24 mouse cellular contexts compared by ENCODE assay signal in the genomic region with DNA sequence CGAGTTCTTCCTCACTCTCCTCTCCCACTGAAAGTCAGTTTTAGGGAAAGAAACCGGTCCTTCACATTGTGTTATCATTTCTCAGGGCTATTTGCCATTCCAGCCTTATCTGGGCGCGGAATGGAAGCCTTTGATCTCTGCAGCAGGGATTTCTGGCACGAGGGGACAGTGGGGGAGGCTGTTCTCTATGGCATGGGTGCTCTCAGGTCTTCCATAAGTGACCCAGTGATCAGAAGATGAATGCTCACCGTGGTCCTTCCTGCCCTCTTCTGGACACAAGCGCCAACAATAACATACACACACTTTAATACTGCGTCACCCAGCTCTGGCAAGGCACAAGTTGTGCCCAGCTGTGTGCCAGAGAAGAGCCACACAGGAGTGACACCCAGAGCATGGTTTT. TPM values are rescaled to one million over a fixed set of nuclear protein-coding genes. Genes with fewer than 3 reads are reported as not detected.
A peak's percentile ranks its signal among the peaks of the same experiment; 100 is the strongest.
DNase-seq lines count a peak whose midpoint lies in the region; ATAC-seq and TF ChIP-seq lines count a peak whose summit lies in the region.
"Had no signal": no experiment of that assay in that cellular context is flagged by ENCODE, and none has a peak within 500 bp of the region (broad histone marks: within the 10 kb centered on the region; RNA-seq: fewer than 3 reads in every experiment).

No protein-coding gene starts in this region.

- no peak overlapping the region for H3K9ac ChIP-seq in intestine, postnatal 0 days (ENCODE audit: low read depth, low read length)
- no peak overlapping the region for H3K9ac ChIP-seq in intestine, embryonic 16.5 days (ENCODE audit: low read depth, low read length)
- H3K9ac ChIP-seq: forebrain, embryonic 13.5 days; forebrain, postnatal 0 days; heart, embryonic 13.5 days; hindbrain, embryonic 15.5 days had no signal

- 0 out of 2 replicates have a peak, but pooled peaks have one; percentile 2 for TF ChIP-seq CTCF in intestine, postnatal 0 days (IDR thresholded peaks at IDR 0.05; ENCODE audit: low read depth)
- no peak for TF ChIP-seq CTCF in testis, adult 2 months (IDR thresholded peaks at IDR 0.05; ENCODE audit: control insufficient read depth, insufficient read depth, insufficient replicate concordance, low read depth, low read length)
- no peak for TF ChIP-seq CTCF in cerebellum, adult 2 months (IDR thresholded peaks at IDR 0.05; ENCODE audit: borderline replicate concordance, insufficient read depth, low read depth, low read length)

- no peak for TF ChIP-seq POLR2A in testis, adult 2 months (IDR thresholded peaks at IDR 0.05; ENCODE audit: control insufficient read depth, low read depth, low read length)
- TF ChIP-seq POLR2A in cerebellum, adult 2 months (IDR thresholded peaks at IDR 0.05; ENCODE audit: borderline replicate concordance, insufficient read depth, low read length), result no peak

- no peaks in the 10 kb centered on the region for H3K27me3 ChIP-seq in intestine, postnatal 0 days (replicated peaks; ENCODE audit: control insufficient read depth, insufficient read depth, low read length)
- no peaks in the 10 kb centered on the region for H3K27me3 ChIP-seq in intestine, embryonic 16.5 days (replicated peaks; ENCODE audit: control insufficient read depth, insufficient read depth, low read length)
- no peaks in the 10 kb centered on the region for H3K27me3 ChIP-seq in testis, adult 2 months (ENCODE audit: control insufficient read depth, insufficient read depth, low read length)
- H3K27me3 ChIP-seq in cerebellum, adult 2 months (ENCODE audit: control insufficient read depth, insufficient read depth, low read length), result no peaks in the 10 kb centered on the region
- H3K27me3 ChIP-seq: hindbrain, embryonic 15.5 days had no signal

- 49% methylated on average over 8 of the region's 8 CpGs for WGBS in intestine, postnatal 0 days
- WGBS in intestine, embryonic 16.5 days, result 61% methylated on average over 8 of the region's 8 CpGs
- WGBS in cerebellum, adult 2 months, result 87% methylated on average over 8 of the region's 8 CpGs

- H3K9me3 ChIP-seq in intestine, postnatal 0 days (ENCODE audit: control insufficient read depth), result no peaks in the 10 kb centered on the region
- no peaks in the 10 kb centered on the region for H3K9me3 ChIP-seq in intestine, embryonic 16.5 days (ENCODE audit: control insufficient read depth, low read length)
- H3K9me3 ChIP-seq: forebrain, embryonic 13.5 days; heart, embryonic 13.5 days; hindbrain, embryonic 15.5 days had no signal

- no peak overlapping the region for H3K4me3 ChIP-seq in intestine, postnatal 0 days (ENCODE audit: low read depth, low read length)
- no peak overlapping the region for H3K4me3 ChIP-seq in intestine, embryonic 16.5 days (ENCODE audit: low read length)
- H3K4me3 ChIP-seq in testis, adult 2 months (ENCODE audit: control insufficient read depth, low read depth, low read length), result no peak overlapping the region
- no peak overlapping the region for H3K4me3 ChIP-seq in cerebellum, adult 2 months (replicated peaks; ENCODE audit: insufficient read depth, low read depth, low read length)
- H3K4me3 ChIP-seq: forebrain, embryonic 13.5 days; heart, embryonic 13.5 days; hindbrain, embryonic 15.5 days had no signal

- no peak overlapping the region for H3K27ac ChIP-seq in intestine, postnatal 0 days (ENCODE audit: low read depth, low read length)
- no peak overlapping the region for H3K27ac ChIP-seq in intestine, embryonic 16.5 days (ENCODE audit: low read length)
- H3K27ac ChIP-seq in testis, adult 2 months (ENCODE audit: control insufficient read depth, insufficient read depth, low read depth, low read length), result peak overlapping the region; percentile 29; the same call in 1 of the 2 replicates
- no peak overlapping the region for H3K27ac ChIP-seq in cerebellum, adult 2 months (ENCODE audit: insufficient read depth, low read length)
- H3K27ac ChIP-seq: forebrain, embryonic 13.5 days; hindbrain, embryonic 15.5 days had no signal

- peak; percentile 71 to 81 for DNase-seq in adrenal gland, adult (ENCODE audit: inconsistent age in 2 of 2, low spot score in 1 of 2)
- DNase-seq in adrenal gland, adult 18-20 months (ENCODE audit: low spot score in 2 of 2), result no peak
- no peak for DNase-seq in testis, postnatal 10 days (ENCODE audit: low spot score)
- no peak for DNase-seq in cerebellum, adult 2 months
- DNase-seq: B cell, adult 2 months; cerebellum, adult 11-12 months; cerebellum, adult 9-11 months; forebrain, postnatal 0 days; heart, postnatal 36 days; kidney, adult 11 months had no signal

- H3K4me1 ChIP-seq in intestine, postnatal 0 days (replicated peaks; ENCODE audit: control insufficient read depth, insufficient read depth, low read length), result no peaks in the 10 kb centered on the region
- peaks cover 19% of the 10 kb centered on the region for H3K4me1 ChIP-seq in intestine, embryonic 16.5 days (ENCODE audit: control insufficient read depth, insufficient read depth, low read length)
- H3K4me1 ChIP-seq in testis, adult 2 months (ENCODE audit: control insufficient read depth, insufficient read depth, low read length), result peaks cover 13% of the 10 kb centered on the region
- no peaks in the 10 kb centered on the region for H3K4me1 ChIP-seq in cerebellum, adult 2 months (ENCODE audit: control insufficient read depth, insufficient read depth, low read length)
- H3K4me1 ChIP-seq: forebrain, embryonic 13.5 days had no signal

- H3K4me2 ChIP-seq in intestine, postnatal 0 days (replicated peaks; ENCODE audit: low read depth), result no peak overlapping the region
- no peak overlapping the region for H3K4me2 ChIP-seq in intestine, embryonic 16.5 days (ENCODE audit: low read depth, low read length)
- H3K4me2 ChIP-seq: forebrain, embryonic 13.5 days; heart, embryonic 13.5 days; hindbrain, embryonic 15.5 days had no signal

- no peaks in the 10 kb centered on the region for H3K36me3 ChIP-seq in intestine, postnatal 0 days (ENCODE audit: control insufficient read depth, insufficient read depth)
- no peaks in the 10 kb centered on the region for H3K36me3 ChIP-seq in intestine, embryonic 16.5 days (ENCODE audit: control insufficient read depth, insufficient read depth, low read length)
- no peaks in the 10 kb centered on the region for H3K36me3 ChIP-seq in testis, adult 2 months (ENCODE audit: control insufficient read depth, insufficient read depth, low read length)
- H3K36me3 ChIP-seq: heart, embryonic 13.5 days; hindbrain, embryonic 15.5 days had no signal

- ATAC-seq in intestine, postnatal 0 days, result no peak
- no peak for ATAC-seq in intestine, embryonic 16.5 days
- no peak for ATAC-seq in CD4-positive, CD25-positive, alpha-beta regulatory T cell, adult 4 months
- ATAC-seq: forebrain, embryonic 13.5 days; forebrain, postnatal 0 days had no signal

RNA-seq across cellular contexts. Expression of a gene that starts 18.8 kb away (rescaled TPM):
- 10 to 100 TPM; 12.2 to 12.6 TPM for total RNA-seq in adrenal gland, adult 18-20 months (2021)
- 6.1 and 8.0 TPM in 2 replicates for polyA plus RNA-seq in intestine, postnatal 0 days (2015; fragmentation: Nextera tagmentation; extraction: Ambion mirVana)
- 15.4 and 16.6 TPM in 2 replicates for polyA plus RNA-seq in intestine, embryonic 16.5 days (2015; fragmentation: Nextera tagmentation; extraction: Ambion mirVana)
- 2.3 and 2.4 TPM in 2 replicates for polyA plus RNA-seq in testis, adult 2 months (2012; rRNA removed)
- polyA plus RNA-seq in cerebellum, adult 2 months (2012; rRNA removed), result 2.6 TPM in 2 replicates
- 1 to 10 TPM; 2.3 to 5.7 TPM for polyA plus RNA-seq in CD4-positive, CD25-positive, alpha-beta regulatory T cell, adult 4 months (2017; shearing (Covaris generic))

RNA-seq across cellular contexts. Expression of a gene that starts 20.3 kb away (rescaled TPM):
- total RNA-seq in adrenal gland, adult 18-20 months (2021), result 10 to 100 TPM; 12.2 to 16.7 TPM
- 45.4 and 46.6 TPM in 2 replicates for polyA plus RNA-seq in intestine, postnatal 0 days (2015; fragmentation: Nextera tagmentation; extraction: Ambion mirVana)
- 27.0 and 27.4 TPM in 2 replicates for polyA plus RNA-seq in intestine, embryonic 16.5 days (2015; fragmentation: Nextera tagmentation; extraction: Ambion mirVana)
- 1.1 and 1.6 TPM in 2 replicates for polyA plus RNA-seq in testis, adult 2 months (2012; rRNA removed)
- polyA plus RNA-seq in cerebellum, adult 2 months (2012; rRNA removed), result 1.2 and 1.3 TPM in 2 replicates
- polyA plus RNA-seq in CD4-positive, CD25-positive, alpha-beta regulatory T cell, adult 4 months (2017; shearing (Covaris generic)), result under 1 TPM in 1 of 2 experiments, not detected in 1; 0.50 TPM

RNA-seq across cellular contexts. Expression of a gene that starts 41.3 kb away (rescaled TPM):
- not detected for total RNA-seq in adrenal gland, adult 18-20 months (2021)
- not detected in 2 replicates for polyA plus RNA-seq in intestine, postnatal 0 days (2015; fragmentation: Nextera tagmentation; extraction: Ambion mirVana)
- not detected in 2 replicates for polyA plus RNA-seq in intestine, embryonic 16.5 days (2015; fragmentation: Nextera tagmentation; extraction: Ambion mirVana)
- not detected in 2 replicates for polyA plus RNA-seq in testis, adult 2 months (2012; rRNA removed)
- polyA plus RNA-seq in cerebellum, adult 2 months (2012; rRNA removed), result not detected in 2 replicates
- not detected for polyA plus RNA-seq in CD4-positive, CD25-positive, alpha-beta regulatory T cell, adult 4 months (2017; shearing (Covaris generic))
- total RNA-seq: forebrain, postnatal 0 days; gastrocnemius, adult 18-20 months; gastrocnemius, postnatal 14 days; heart, postnatal 36 days; MEL had no signal
- polyA plus RNA-seq: embryonic facial prominence, embryonic 14.5 days; forebrain, embryonic 13.5 days; forebrain, postnatal 0 days; gonadal fat pad, adult 2 months; heart, embryonic 13.5 days; heart, postnatal 0 days; hindbrain, embryonic 11.5 days; hindbrain, embryonic 15.5 days had no signal

Comparison
In these comparisons a context has a peak if more than half of its experiments do, and no peak if none do; other contexts are left out.
1. DNase-seq: peak in adrenal gland, adult (2 of 2); none in adrenal gland, adult 18-20 months (0 of 2), testis, postnatal 10 days (single experiment) and cerebellum, adult 2 months (0 of 2).
2. RNA of a gene that starts 20.3 kb away (polyA plus RNA-seq): 45.4 to 46.6 TPM in intestine, postnatal 0 days and 27.0 to 27.4 TPM in intestine, embryonic 16.5 days; 1.1 to 1.6 TPM in testis, adult 2 months, 1.2 to 1.3 TPM in cerebellum, adult 2 months and 0.50 TPM in CD4-positive, CD25-positive, alpha-beta regulatory T cell, adult 4 months; every median in the first group is over 10 times any median in the second.